Mouse (Mus musculus): Measurements from ENCODE around the gene Wdfy4.

Wdfy4 gene

GRCm38 (mm10) chr14:33190646-33191045 lies 5.3 kb upstream of the Wdfy4 start:
- ATAC-seq (ENCODE audit: low TSS enrichment), result peak; percentile 76

GRCm38 (mm10) chr14:33189849-33190423 lies 4.6 kb upstream of the Wdfy4 start:
- ATAC-seq (ENCODE audit: low TSS enrichment), result no peak

- no peak for ATAC-seq (ENCODE audit: low TSS enrichment)
These were observed 3.9 kb upstream of the Wdfy4 start for GRCm38 (mm10) chr14:33189230-33189629.

GRCm38 (mm10) chr14:33187201-33187600 lies 1.9 kb upstream of the Wdfy4 start:
- ATAC-seq (ENCODE audit: low TSS enrichment), result no peak

GRCm38 (mm10) chr14:33180102-33180501 lies 5.2 kb downstream of the Wdfy4 start:
- ATAC-seq (ENCODE audit: low TSS enrichment), result peak; percentile 87

GRCm38 (mm10) chr14:33175059-33175821 lies 10.1 kb downstream of the Wdfy4 start:
- ATAC-seq (ENCODE audit: low TSS enrichment), result peak; percentile 78

- ATAC-seq (ENCODE audit: low TSS enrichment), result no peak
These were observed 13.4 kb downstream of the Wdfy4 start for GRCm38 (mm10) chr14:33171942-33172341.

GRCm38 (mm10) chr14:33168750-33169149 lies 16.6 kb downstream of the Wdfy4 start:
- no peak for ATAC-seq (ENCODE audit: low TSS enrichment)

GRCm38 (mm10) chr14:33162238-33162637 lies 23.1 kb downstream of the Wdfy4 start:
- ATAC-seq (ENCODE audit: low TSS enrichment), result no peak

GRCm38 (mm10) chr14:33158268-33158667 lies 27.0 kb downstream of the Wdfy4 start:
- no peak for ATAC-seq (ENCODE audit: low TSS enrichment)

GRCm38 (mm10) chr14:33152941-33153340 lies 32.4 kb downstream of the Wdfy4 start:
- no peak for ATAC-seq (ENCODE audit: low TSS enrichment)

GRCm38 (mm10) chr14:33146287-33146686 lies 39.0 kb downstream of the Wdfy4 start:
- 0 out of 2 replicates have a peak, but pooled peaks have one; percentile 52 for ATAC-seq (ENCODE audit: low TSS enrichment)

GRCm38 (mm10) chr14:33136843-33137242 lies 48.5 kb downstream of the Wdfy4 start:
- ATAC-seq (ENCODE audit: low TSS enrichment), result no peak

- peak; percentile 89 for ATAC-seq (ENCODE audit: low TSS enrichment)
These were observed 50.1 kb downstream of the Wdfy4 start for GRCm38 (mm10) chr14:33135170-33135569.

GRCm38 (mm10) chr14:33131044-33131758 lies 54.1 kb downstream of the Wdfy4 start:
- ATAC-seq (ENCODE audit: low TSS enrichment), result no peak

- no peak for ATAC-seq (ENCODE audit: low TSS enrichment)
These were observed 68.7 kb downstream of the Wdfy4 start for GRCm38 (mm10) chr14:33116590-33116989.

- no peak for ATAC-seq (ENCODE audit: low TSS enrichment)
These were observed 80.5 kb downstream of the Wdfy4 start for GRCm38 (mm10) chr14:33104809-33105208.

GRCm38 (mm10) chr14:33101609-33102008 lies 83.7 kb downstream of the Wdfy4 start:
- no peak for ATAC-seq (ENCODE audit: low TSS enrichment)

- ATAC-seq (ENCODE audit: low TSS enrichment), result no peak
These were observed 85.4 kb downstream of the Wdfy4 start for GRCm38 (mm10) chr14:33099926-33100325.

GRCm38 (mm10) chr14:33099111-33099510 lies 86.2 kb downstream of the Wdfy4 start:
- ATAC-seq (ENCODE audit: low TSS enrichment), result no peak

GRCm38 (mm10) chr14:33096462-33096861 lies 88.8 kb downstream of the Wdfy4 start:
- peak; percentile 73 for ATAC-seq (ENCODE audit: low TSS enrichment)

GRCm38 (mm10) chr14:33083326-33083725 lies 102.0 kb downstream of the Wdfy4 start:
- ATAC-seq (ENCODE audit: low TSS enrichment), result no peak

GRCm38 (mm10) chr14:33082301-33082700 lies 103.0 kb downstream of the Wdfy4 start:
- no peak for ATAC-seq (ENCODE audit: low TSS enrichment)
